Mouse (Mus musculus) heart, postnatal 25 days (tissue): Measurements from ENCODE around the gene Cep41. TPM values are rescaled to one million over a fixed set of nuclear protein-coding genes. Genes with fewer than 3 reads are reported as not detected.

Experiments used
- DNase-seq: peaks from one replicate; pipeline ENCODE4 v3.0.0; 2022; ENCODE audit warnings: low spot score
- intact Hi-C: fragments of 180-260 bp; cut with DNase I; formaldehyde crosslinking; loops from one replicate; pipeline ENCODE4 v1.15.1; 2025
- total RNA-seq, 2 experiments: library from RNA; stranded (reverse); gene quantifications; 2 replicates each; pipeline ENCODE4 v1.2.3; 2021

The Cep41 gene
- total RNA-seq: 1 to 10 TPM; 1.9 to 3.1 TPM

- intact Hi-C loops: no loop called here
- DNase-seq: peak; percentile 94
Measured at GRCm38 (mm10) chr6:30693350-30693991, at the start of gene Cep41. TSS of gene Cep41 (minus strand) at chr6:30693749.

GRCm38 (mm10) chr6:30739177-30739747 lies 45.7 kb upstream of the Cep41 start:
- intact Hi-C loops: no loop called here
- no peak for DNase-seq

GRCm38 (mm10) chr6:30738464-30739006 lies 45.0 kb upstream of the Cep41 start:
- intact Hi-C loops: no loop called here
- no peak for DNase-seq

GRCm38 (mm10) chr6:30737548-30738463 lies 44.3 kb upstream of the Cep41 start:
- intact Hi-C loops: no loop called here

GRCm38 (mm10) chr6:30736864-30737547 lies 43.5 kb upstream of the Cep41 start:
- intact Hi-C loops: no loop called here
- DNase-seq: peak; percentile 53

More at GRCm38 (mm10) chr6:30737548-30738463, 44.3 kb upstream of the Cep41 start:
- peak; percentile 61 for DNase-seq

- intact Hi-C loops: no loop called here
- no peak for DNase-seq
Measured at GRCm38 (mm10) chr6:30736372-30736762, 42.8 kb upstream of the Cep41 start.

GRCm38 (mm10) chr6:30735728-30736371 lies 42.3 kb upstream of the Cep41 start:
- intact Hi-C loops: no loop called here
- DNase-seq: no peak

GRCm38 (mm10) chr6:30734988-30735727 lies 41.6 kb upstream of the Cep41 start:
- no peak for DNase-seq
- intact Hi-C loops: no loop called here

- DNase-seq: no peak
- intact Hi-C loops: no loop called here
Measured at GRCm38 (mm10) chr6:30734465-30734864, 40.9 kb upstream of the Cep41 start.

- intact Hi-C loops: no loop called here
- DNase-seq: no peak
Measured at GRCm38 (mm10) chr6:30732571-30733130, 39.1 kb upstream of the Cep41 start.

- intact Hi-C loops: no loop called here
- no peak for DNase-seq
Measured at GRCm38 (mm10) chr6:30730301-30730971, 36.9 kb upstream of the Cep41 start.

- DNase-seq: no peak
- intact Hi-C loops: no loop called here
Measured at GRCm38 (mm10) chr6:30723331-30723730, 29.8 kb upstream of the Cep41 start, which contains the start of gene Mest. TSS of gene Mest (plus strand) at chr6:30723547.

GRCm38 (mm10) chr6:30722385-30723164 lies 29.0 kb upstream of the Cep41 start:
- DNase-seq: no peak
- intact Hi-C loops: no loop called here

GRCm38 (mm10) chr6:30716796-30717195 lies 23.2 kb upstream of the Cep41 start:
- intact Hi-C loops: no loop called here
- DNase-seq: no peak

GRCm38 (mm10) chr6:30714891-30715471 lies 21.4 kb upstream of the Cep41 start:
- intact Hi-C loops: no loop called here
- DNase-seq: no peak

- DNase-seq: no peak
- intact Hi-C loops: no loop called here
Measured at GRCm38 (mm10) chr6:30713896-30714295, 20.3 kb upstream of the Cep41 start.

- intact Hi-C loops: no loop called here
- DNase-seq: no peak
Measured at GRCm38 (mm10) chr6:30713455-30713854, 19.9 kb upstream of the Cep41 start.
